Mouse (Mus musculus) CD4-positive, CD25-positive, alpha-beta regulatory T cell (primary cell): ENCODE data around the gene Map2k6. TPM values are rescaled to one million over a fixed set of nuclear protein-coding genes. Genes with fewer than 3 reads are reported as not detected.

Experiments used
- polyA plus RNA-seq: library from polyadenylated mRNA; unstranded; fragments of 100-300 nt; shearing (Covaris generic); gene quantifications from one replicate; pipeline ENCODE4 v1.2.1, GENCODE M21; 2017

The Map2k6 gene
- polyA plus RNA-seq = 11.5 TPM

GRCm38 (mm10) chr11:110398553-110399239 lies at the start of gene Map2k6:
Map2k6 (plus strand) TSS chr11:110399122.

Other genes with a start within 250 kb of the Map2k6 start
- gene Abca9, start 230.9 kb upstream of the Map2k6 start, polyA plus RNA-seq = 0.07 TPM
- gene Abca6, start 147.3 kb upstream of the Map2k6 start, polyA plus RNA-seq = not detected
- gene Abca5, start 61.4 kb upstream of the Map2k6 start, polyA plus RNA-seq = 0.98 TPM